Mouse (Mus musculus) bone marrow, adult 2 months (tissue): ENCODE measurements around the gene March9.

ENCODE experiments used
- CTCF ChIP-seq: fragments of 200-500 bp; IDR thresholded peaks from 2 replicates; pipeline ENCODE4 v1.5.1; 2011; ENCODE audit warnings: low read length, control low read depth; ENCODE audit not compliant: control insufficient read depth, insufficient read depth
- POLR2A ChIP-seq: fragments of 200-500 bp; IDR thresholded peaks from 2 replicates; pipeline ENCODE4 v1.6.1; 2011; ENCODE audit warnings: low read depth, mild to moderate bottlenecking, control low read depth, low read length, borderline replicate concordance; ENCODE audit not compliant: control insufficient read depth

GRCm38 (mm10) chr10:127061085-127061484 lies 1.1 kb upstream of the March9 start:
- TF ChIP-seq CTCF (no peak), POLR2A (no peak)
